Mouse (Mus musculus): Measurements from ENCODE around the gene Evpl. TPM values are rescaled to one million over a fixed set of nuclear protein-coding genes. Genes with fewer than 3 reads are reported as not detected.
A peak's percentile ranks its signal among the peaks of the same experiment; 100 is the strongest.

The Evpl gene
- total RNA-seq, 4 experiments from 2014 or later: 0.49 to 0.94 (median 0.56) TPM

GRCm38 (mm10) chr11:116255090-116255981, 17.5 kb upstream of the Evpl start:
- no peak for DNase-seq (ENCODE audit: low spot score)

- DNase-seq (ENCODE audit: low spot score): no peak
These were observed 16.8 kb upstream of the Evpl start for GRCm38 (mm10) chr11:116254627-116255026.

GRCm38 (mm10) chr11:116253076-116253600, 15.3 kb upstream of the Evpl start:
- no peak for DNase-seq (ENCODE audit: low spot score)

GRCm38 (mm10) chr11:116250898-116251297, 13.0 kb upstream of the Evpl start:
- no peak for DNase-seq (ENCODE audit: low spot score)

- no peak for DNase-seq (ENCODE audit: low spot score)
These were observed 9.8 kb upstream of the Evpl start for GRCm38 (mm10) chr11:116247502-116248222.

- DNase-seq (ENCODE audit: low spot score): no peak
These were observed 7.7 kb upstream of the Evpl start for GRCm38 (mm10) chr11:116245616-116246015.

- no peak for DNase-seq (ENCODE audit: low spot score)
These were observed 6.7 kb upstream of the Evpl start for GRCm38 (mm10) chr11:116244580-116244979.

- no peak for DNase-seq (ENCODE audit: low spot score)
These were observed 3.9 kb upstream of the Evpl start for GRCm38 (mm10) chr11:116241744-116242235.

- DNase-seq (ENCODE audit: low spot score): no peak
These were observed 1.9 kb upstream of the Evpl start for GRCm38 (mm10) chr11:116239797-116240196.

- DNase-seq (ENCODE audit: low spot score): no peak
These were observed 3.0 kb downstream of the Evpl start for GRCm38 (mm10) chr11:116234901-116235300.

GRCm38 (mm10) chr11:116232427-116232826, 5.5 kb downstream of the Evpl start:
- no peak for DNase-seq (ENCODE audit: low spot score)

- no peak for DNase-seq (ENCODE audit: low spot score)
These were observed 9.2 kb downstream of the Evpl start for GRCm38 (mm10) chr11:116228699-116229098.

- DNase-seq (ENCODE audit: low spot score): peak; percentile 76
These were observed 11.5 kb downstream of the Evpl start for GRCm38 (mm10) chr11:116226414-116226813.

GRCm38 (mm10) chr11:116222740-116223059, 15.2 kb downstream of the Evpl start:
- no peak for DNase-seq (ENCODE audit: low spot score)

- no peak for DNase-seq (ENCODE audit: low spot score)
These were observed 15.7 kb downstream of the Evpl start for GRCm38 (mm10) chr11:116221931-116222739.

GRCm38 (mm10) chr11:116219885-116220284, 18.0 kb downstream of the Evpl start:
- DNase-seq (ENCODE audit: low spot score): peak; percentile 62

- DNase-seq (ENCODE audit: low spot score): peak; percentile 87
These were observed 19.0 kb downstream of the Evpl start for GRCm38 (mm10) chr11:116218737-116219400.

GRCm38 (mm10) chr11:116218263-116218662, 19.6 kb downstream of the Evpl start:
- peak; percentile 72 for DNase-seq (ENCODE audit: low spot score)

- no peak for DNase-seq (ENCODE audit: low spot score)
These were observed 21.3 kb downstream of the Evpl start for GRCm38 (mm10) chr11:116216549-116216948.

GRCm38 (mm10) chr11:116215991-116216390, 21.9 kb downstream of the Evpl start:
- no peak for DNase-seq (ENCODE audit: low spot score)

- DNase-seq (ENCODE audit: low spot score): no peak
These were observed 22.7 kb downstream of the Evpl start for GRCm38 (mm10) chr11:116215181-116215580.
